Mouse (Mus musculus) midbrain, postnatal 0 days (tissue): ENCODE measurements around the gene Vmn2r21. TPM values are rescaled to one million over a fixed set of nuclear protein-coding genes. Genes with fewer than 3 reads are reported as not detected.

Experiments used
- polyA plus RNA-seq: library from polyadenylated mRNA; unstranded; fragments of >200 nt; fragmentation: Nextera tagmentation; extraction: Ambion mirVana; gene quantifications from 2 replicates; pipeline ENCODE4 v1.2.1, GENCODE M21; 2015
- total RNA-seq: library from RNA; depleted of rRNA; stranded (reverse); fragments of >200 nt; gene quantifications from 2 replicates; pipeline ENCODE4 v1.2.3, GENCODE M21; 2014; rRNA removed

Vmn2r21 gene
- total and polyA plus RNA-seq, 2 experiments from 2014 or later, result not detected

Other genes with a start within 250 kb of the Vmn2r21 start
- gene Clec4e, start 243.5 kb downstream of the Vmn2r21 start, total RNA-seq, result 0.16 TPM in 1 of 2 replicates, not detected in the other
- not detected in 2 replicates for gene Clec4e, start 243.5 kb downstream of the Vmn2r21 start, polyA plus RNA-seq
- not detected in 2 replicates for gene Vmn2r19, start 225.1 kb downstream of the Vmn2r21 start, total RNA-seq
- not detected in 2 replicates for gene Vmn2r19, start 225.1 kb downstream of the Vmn2r21 start, polyA plus RNA-seq
- gene Vmn2r20, start 115.3 kb downstream of the Vmn2r21 start, total RNA-seq, result not detected in 2 replicates
- not detected in 2 replicates for gene Vmn2r20, start 115.3 kb downstream of the Vmn2r21 start, polyA plus RNA-seq
- gene Vmn2r22, start 117.3 kb upstream of the Vmn2r21 start, total RNA-seq, result not detected in 2 replicates
- not detected in 2 replicates for gene Vmn2r22, start 117.3 kb upstream of the Vmn2r21 start, polyA plus RNA-seq
- not detected in 2 replicates for gene Vmn2r23, start 169.3 kb upstream of the Vmn2r21 start, total RNA-seq
- not detected in 2 replicates for gene Vmn2r23, start 169.3 kb upstream of the Vmn2r21 start, polyA plus RNA-seq
- not detected in 2 replicates for gene Vmn2r24, start 245.5 kb upstream of the Vmn2r21 start, total RNA-seq
- not detected in 2 replicates for gene Vmn2r24, start 245.5 kb upstream of the Vmn2r21 start, polyA plus RNA-seq